Mouse (Mus musculus) hindbrain, embryonic 16.5 days (tissue): ENCODE measurements around the gene Nr4a3. TPM values are rescaled to one million over a fixed set of nuclear protein-coding genes. Genes with fewer than 3 reads are reported as not detected.

Source experiments
- ATAC-seq: fragments of 200-750 bp; cut with Nextera tagmentation; 2 replicates; pipeline ENCODE4 v1.8.0; 2017; ENCODE audit warnings: moderate TSS enrichment, moderate library complexity
- H3K27ac ChIP-seq: fragments of 300-500 bp; sonication (generic); 2 replicates; pipeline ENCODE4 v1.5.1; 2014; ENCODE audit warnings: low read depth, mild to moderate bottlenecking, control low read depth, low read length, moderate library complexity
- H3K27me3 ChIP-seq: fragments of 300-500 bp; sonication (generic); replicated peaks from 2 replicates; pipeline ENCODE4 v1.6.1; 2014; ENCODE audit warnings: low read length; ENCODE audit not compliant: control insufficient read depth, insufficient read depth
- H3K36me3 ChIP-seq: fragments of 300-500 bp; sonication (generic); 2 replicates; pipeline ENCODE4 v1.6.1; 2014; ENCODE audit warnings: mild to moderate bottlenecking, low read length, moderate library complexity, mixed read lengths; ENCODE audit not compliant: control insufficient read depth, insufficient read depth
- H3K4me1 ChIP-seq: fragments of 300-500 bp; sonication (generic); 2 replicates; pipeline ENCODE4 v1.6.1; 2014; ENCODE audit warnings: low read depth, low read length; ENCODE audit not compliant: control insufficient read depth, insufficient read depth
- H3K4me2 ChIP-seq: fragments of 300-500 bp; sonication (generic); 2 replicates; pipeline ENCODE4 v1.6.1; 2014; ENCODE audit warnings: mild to moderate bottlenecking, low read length, control low read depth, moderate library complexity
- H3K4me3 ChIP-seq: fragments of 300-500 bp; sonication (generic); 2 replicates; pipeline ENCODE4 v1.5.1; 2014; ENCODE audit warnings: mild to moderate bottlenecking, low read length, control low read depth, moderate library complexity
- H3K9ac ChIP-seq: fragments of 300-500 bp; sonication (generic); 2 replicates; pipeline ENCODE4 v1.6.1; 2014; ENCODE audit warnings: low read depth, mild to moderate bottlenecking, control low read depth, low read length, moderate library complexity
- H3K9me3 ChIP-seq: fragments of 300-500 bp; sonication (generic); 2 replicates; pipeline ENCODE4 v1.6.1; 2014; ENCODE audit warnings: mild to moderate bottlenecking, low read length, moderate library complexity; ENCODE audit not compliant: control insufficient read depth
- WGBS: fragments of 180-500 bp; shearing (Covaris S2); extraction: QIAGEN DNeasy Blood & Tissue Kit; methylation state at CpG from one replicate; pipeline ENCODE4 v1.1.7; 2014; 5-methylcytosine and 5-hydroxymethylcytosine counted together
- polyA plus RNA-seq: library from polyadenylated mRNA; unstranded; fragments of >200 nt; fragmentation: Nextera tagmentation; extraction: Ambion mirVana; gene quantifications from 2 replicates; pipeline ENCODE4 v1.2.1, GENCODE M21; 2015

The Nr4a3 gene
- polyA plus RNA-seq, 1 experiment from 2014 or later, result 0.89 TPM

GRCm38 (mm10) chr4:48083452-48083851, 38.5 kb downstream of the Nr4a3 start:
- Histone ChIP-seq H3K9ac (no peak overlapping the region), H3K27ac (no peak overlapping the region), H3K4me3 (no peak overlapping the region), H3K36me3 (no peaks in the 10 kb centered on the region), H3K9me3 (no peaks in the 10 kb centered on the region), H3K4me1 (no peaks in the 10 kb centered on the region; the same call in 1 of the 2 replicates), H3K4me2 (no peak overlapping the region), H3K27me3 (no peaks in the 10 kb centered on the region)
- WGBS, result 92% methylated on average over 4 of the region's 4 CpGs
- no peak for ATAC-seq

- no peaks in the 10 kb centered on the region for H3K36me3 ChIP-seq
- 41% methylated on average over 6 of the region's 6 CpGs for WGBS
- no peak for ATAC-seq
- H3K9ac ChIP-seq, result no peak overlapping the region
- no peaks in the 10 kb centered on the region for H3K4me1 ChIP-seq
- no peak overlapping the region for H3K4me3 ChIP-seq
- no peak overlapping the region for H3K27ac ChIP-seq
- no peaks in the 10 kb centered on the region for H3K27me3 ChIP-seq
- H3K9me3 ChIP-seq, result no peaks in the 10 kb centered on the region
- H3K4me2 ChIP-seq, result no peak overlapping the region
Observed at GRCm38 (mm10) chr4:48086609-48087008, 41.7 kb downstream of the Nr4a3 start.

- Histone ChIP-seq H3K27ac (no peak overlapping the region), H3K4me2 (no peak overlapping the region), H3K4me1 (no peaks in the 10 kb centered on the region), H3K27me3 (no peaks in the 10 kb centered on the region), H3K4me3 (no peak overlapping the region), H3K36me3 (no peaks in the 10 kb centered on the region), H3K9me3 (no peaks in the 10 kb centered on the region), H3K9ac (no peak overlapping the region)
- no peak for ATAC-seq
- WGBS, result 87% methylated on average over 6 of the region's 6 CpGs
Observed at GRCm38 (mm10) chr4:48087497-48087896, 42.5 kb downstream of the Nr4a3 start.

GRCm38 (mm10) chr4:48093221-48093620, 48.3 kb downstream of the Nr4a3 start:
- Histone ChIP-seq H3K27me3 (no peaks in the 10 kb centered on the region), H3K36me3 (no peaks in the 10 kb centered on the region), H3K4me2 (no peak overlapping the region), H3K9ac (no peak overlapping the region), H3K4me3 (no peak overlapping the region), H3K4me1 (no peaks in the 10 kb centered on the region), H3K9me3 (no peaks in the 10 kb centered on the region), H3K27ac (no peak overlapping the region)
- no peak for ATAC-seq
- 80% methylated on average over 3 of the region's 3 CpGs for WGBS

- Histone ChIP-seq H3K27me3 (no peaks in the 10 kb centered on the region), H3K27ac (no peak overlapping the region), H3K36me3 (no peaks in the 10 kb centered on the region), H3K4me3 (no peak overlapping the region), H3K9ac (no peak overlapping the region), H3K9me3 (no peaks in the 10 kb centered on the region), H3K4me1 (no peaks in the 10 kb centered on the region), H3K4me2 (no peak overlapping the region)
- 90% methylated on average over 8 of the region's 8 CpGs for WGBS
- no peak for ATAC-seq
Observed at GRCm38 (mm10) chr4:48100217-48100616, 55.3 kb downstream of the Nr4a3 start.

- no peak for ATAC-seq
- H3K27ac ChIP-seq, result no peak overlapping the region
- no peaks in the 10 kb centered on the region for H3K36me3 ChIP-seq
- no peak overlapping the region for H3K4me2 ChIP-seq
- 90% methylated on average over 2 of the region's 2 CpGs for WGBS
- no peak overlapping the region for H3K4me3 ChIP-seq
- H3K27me3 ChIP-seq, result no peaks in the 10 kb centered on the region
- no peak overlapping the region for H3K9ac ChIP-seq
- H3K9me3 ChIP-seq, result no peaks in the 10 kb centered on the region
- H3K4me1 ChIP-seq, result no peaks in the 10 kb centered on the region
Observed at GRCm38 (mm10) chr4:48101981-48102380, 57.0 kb downstream of the Nr4a3 start.

- no peak overlapping the region for H3K4me2 ChIP-seq
- H3K4me3 ChIP-seq, result no peak overlapping the region
- H3K36me3 ChIP-seq, result no peaks in the 10 kb centered on the region
- no peak overlapping the region for H3K9ac ChIP-seq
- no peaks in the 10 kb centered on the region for H3K9me3 ChIP-seq
- H3K27ac ChIP-seq, result no peak overlapping the region
- 75% methylated on average over 5 of the region's 5 CpGs for WGBS
- no peak for ATAC-seq
- no peaks in the 10 kb centered on the region for H3K27me3 ChIP-seq
- no peaks in the 10 kb centered on the region for H3K4me1 ChIP-seq
Observed at GRCm38 (mm10) chr4:48105387-48105786, 60.4 kb downstream of the Nr4a3 start.

- Histone ChIP-seq H3K36me3 (no peaks in the 10 kb centered on the region), H3K9me3 (no peaks in the 10 kb centered on the region), H3K27ac (no peak overlapping the region), H3K9ac (no peak overlapping the region), H3K4me2 (no peak overlapping the region), H3K27me3 (no peaks in the 10 kb centered on the region), H3K4me3 (no peak overlapping the region), H3K4me1 (no peaks in the 10 kb centered on the region)
- ATAC-seq, result no peak
- WGBS, result 89% methylated on average over 6 of the region's 6 CpGs
Observed at GRCm38 (mm10) chr4:48107086-48107485, 62.1 kb downstream of the Nr4a3 start.

GRCm38 (mm10) chr4:48108591-48108990, 63.6 kb downstream of the Nr4a3 start:
- no peak overlapping the region for H3K4me2 ChIP-seq
- H3K9ac ChIP-seq, result no peak overlapping the region
- H3K4me3 ChIP-seq, result no peak overlapping the region
- no peak overlapping the region for H3K27ac ChIP-seq
- WGBS, result 82% methylated on average over 2 of the region's 2 CpGs
- H3K4me1 ChIP-seq, result no peaks in the 10 kb centered on the region
- no peaks in the 10 kb centered on the region for H3K27me3 ChIP-seq
- no peaks in the 10 kb centered on the region for H3K9me3 ChIP-seq
- no peak for ATAC-seq
- H3K36me3 ChIP-seq, result no peaks in the 10 kb centered on the region

- no peak for ATAC-seq
- H3K4me3 ChIP-seq, result no peak overlapping the region
- 78% methylated on average over 3 of the region's 3 CpGs for WGBS
Observed at GRCm38 (mm10) chr4:48110331-48110730, 65.4 kb downstream of the Nr4a3 start.

More at GRCm38 (mm10) chr4:48110331-48110730, 65.4 kb downstream of the Nr4a3 start:
- H3K4me2 ChIP-seq, result no peak overlapping the region
- no peak overlapping the region for H3K9ac ChIP-seq
- H3K27me3 ChIP-seq, result no peaks in the 10 kb centered on the region
- no peak overlapping the region for H3K27ac ChIP-seq
- H3K36me3 ChIP-seq, result no peaks in the 10 kb centered on the region
- no peaks in the 10 kb centered on the region for H3K4me1 ChIP-seq
- no peaks in the 10 kb centered on the region for H3K9me3 ChIP-seq
